Mouse (Mus musculus) midbrain, embryonic 10.5 days (tissue): ENCODE data around the gene Ppm1n. TPM values are rescaled to one million over a fixed set of nuclear protein-coding genes. Genes with fewer than 3 reads are reported as not detected.

ENCODE experiments used
- DNase-seq: peaks from one replicate; pipeline ENCODE4 v3.0.0-alpha.2; 2017; ENCODE audit warnings: low spot score
- H3K27ac ChIP-seq: fragments of 300-500 bp; sonication (generic); replicated peaks from 2 replicates; pipeline ENCODE4 v1.5.1; 2016; ENCODE audit warnings: mild to moderate bottlenecking
- H3K27me3 ChIP-seq: fragments of 300-500 bp; sonication (generic); 2 replicates; pipeline ENCODE4 v1.6.1; 2016; ENCODE audit warnings: low read depth, mild to moderate bottlenecking; ENCODE audit not compliant: poor library complexity, severe bottlenecking
- H3K36me3 ChIP-seq: fragments of 300-500 bp; sonication (generic); 2 replicates; pipeline ENCODE4 v1.6.1; 2016; ENCODE audit warnings: mild to moderate bottlenecking, moderate library complexity
- H3K4me1 ChIP-seq: fragments of 300-500 bp; sonication (generic); 2 replicates; pipeline ENCODE4 v1.6.1; 2016
- H3K4me3 ChIP-seq: fragments of 300-500 bp; sonication (generic); 2 replicates; pipeline ENCODE4 v1.5.1; 2016; ENCODE audit warnings: mild to moderate bottlenecking, moderate library complexity
- H3K9me3 ChIP-seq: fragments of 300-500 bp; sonication (generic); replicated peaks from 2 replicates; pipeline ENCODE4 v1.6.1; 2016; ENCODE audit warnings: mild to moderate bottlenecking
- WGBS: fragments of 180-500 bp; shearing (Covaris S2); methylation state at CpG from one replicate; pipeline ENCODE4 v1.1.7; 2016; 5-methylcytosine and 5-hydroxymethylcytosine counted together
- polyA plus RNA-seq: library from polyadenylated mRNA; unstranded; fragments of >200 nt; fragmentation: Nextera tagmentation; extraction: Ambion mirVana; gene quantifications from 2 replicates; pipeline ENCODE4 v1.2.1, GENCODE M21; 2016

The Ppm1n gene
- polyA plus RNA-seq, 1 experiment from 2014 or later = 0.36 TPM

GRCm38 (mm10) chr7:19318201-19318600 lies 38.3 kb upstream of the Ppm1n start:
- H3K36me3 ChIP-seq = no peaks in the 10 kb centered on the region
- 74% methylated on average over 2 of the region's 2 CpGs for WGBS
- H3K4me1 ChIP-seq = peaks cover 41% of the 10 kb centered on the region
- H3K27ac ChIP-seq = no peak overlapping the region
- H3K9me3 ChIP-seq = no peaks in the 10 kb centered on the region
- DNase-seq = no peak
- H3K27me3 ChIP-seq = peaks cover 60% of the 10 kb centered on the region
- H3K4me3 ChIP-seq = no peak overlapping the region

DNA sequence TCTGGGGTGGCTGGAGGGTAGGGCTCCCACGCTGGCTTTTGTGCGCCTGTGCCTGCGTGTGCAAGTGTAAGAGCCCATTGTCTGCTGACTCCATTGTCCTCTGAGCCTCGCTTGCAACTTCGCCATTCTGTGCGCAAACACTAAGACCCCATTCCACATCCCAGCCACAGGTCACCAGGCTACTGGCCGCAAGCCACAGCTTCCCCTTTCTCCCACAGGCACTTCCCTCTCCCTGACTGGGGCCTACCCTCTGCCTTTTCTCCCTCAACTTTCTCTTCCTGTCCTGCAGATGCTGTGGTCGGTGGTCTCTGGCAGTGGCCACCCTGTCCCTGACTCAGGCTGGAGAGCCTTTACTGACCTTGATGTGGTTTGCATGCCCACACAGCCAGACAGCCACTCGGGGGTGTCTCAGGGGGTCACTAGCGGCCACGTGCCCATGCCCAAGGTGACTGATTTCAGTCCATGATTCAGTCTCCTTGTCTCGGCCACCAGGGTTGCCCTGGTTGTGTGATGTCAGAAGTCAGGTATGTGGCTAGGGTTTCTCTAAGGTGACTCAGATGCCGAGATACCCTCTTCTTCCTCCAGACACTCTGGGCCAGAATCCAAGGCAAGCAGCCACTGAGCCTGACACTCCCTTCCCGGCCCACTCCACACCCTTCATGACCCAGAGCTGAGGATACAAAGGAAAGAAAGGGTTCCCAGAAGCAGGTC lies 36.7 kb upstream of the Ppm1n start:
- 48% methylated on average over 14 of the region's 14 CpGs for WGBS
- peaks cover 70% of the 10 kb centered on the region for H3K27me3 ChIP-seq
- peak overlapping the region; percentile 80 for H3K27ac ChIP-seq
- H3K36me3 ChIP-seq = no peaks in the 10 kb centered on the region
- peak overlapping the region; percentile 11; the same call in 1 of the 2 replicates for H3K4me3 ChIP-seq
- DNase-seq = peak; percentile 28
- no peaks in the 10 kb centered on the region for H3K9me3 ChIP-seq
- H3K4me1 ChIP-seq = peaks cover 37% of the 10 kb centered on the region

DNA sequence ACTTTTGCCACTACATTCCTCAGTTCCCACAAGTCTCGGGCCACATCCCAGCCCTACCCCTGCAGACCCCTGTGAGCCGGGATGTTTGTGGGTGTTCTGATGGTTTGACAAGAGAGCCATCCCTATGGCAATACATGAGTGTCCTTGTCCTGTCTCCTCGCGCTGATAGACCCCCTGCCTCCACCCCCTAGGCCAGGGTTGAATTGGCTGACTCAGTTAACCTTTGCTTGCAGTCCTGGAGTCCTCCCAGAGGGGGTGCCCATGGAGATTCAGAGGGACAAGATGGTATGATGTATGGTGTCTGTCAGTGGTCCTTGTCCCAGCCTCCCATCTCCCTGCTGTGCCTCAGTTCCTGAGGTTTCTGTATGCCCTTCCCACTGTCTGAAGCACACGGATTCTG lies 34.2 kb upstream of the Ppm1n start:
- H3K27me3 ChIP-seq = peaks cover 71% of the 10 kb centered on the region
- DNase-seq = no peak
- no peak overlapping the region for H3K4me3 ChIP-seq
- H3K9me3 ChIP-seq = no peaks in the 10 kb centered on the region
- H3K36me3 ChIP-seq = no peaks in the 10 kb centered on the region
- peaks cover 27% of the 10 kb centered on the region for H3K4me1 ChIP-seq
- WGBS = 62% methylated on average over 5 of the region's 5 CpGs
- H3K27ac ChIP-seq = no peak overlapping the region

GRCm38 (mm10) chr7:19311991-19312390 lies 32.1 kb upstream of the Ppm1n start:
- DNase-seq = no peak
- H3K4me3 ChIP-seq = no peak overlapping the region
- peaks cover 42% of the 10 kb centered on the region for H3K4me1 ChIP-seq
- WGBS = 32% methylated on average over 4 of the region's 4 CpGs
- H3K9me3 ChIP-seq = no peaks in the 10 kb centered on the region
- peaks cover 62% of the 10 kb centered on the region for H3K27me3 ChIP-seq
- H3K36me3 ChIP-seq = no peaks in the 10 kb centered on the region
- H3K27ac ChIP-seq = no peak overlapping the region

- Histone ChIP-seq H3K4me3 (peak within 1 kb of the TSS; percentile 80), H3K27me3 (peaks cover 67% of the 10 kb centered on the region), H3K36me3 (no peaks in the 10 kb centered on the region), H3K4me1 (peaks cover 35% of the 10 kb centered on the region), H3K9me3 (no peaks in the 10 kb centered on the region), H3K27ac (peak within 1 kb of the TSS; percentile 47)
- DNase-seq = peak; percentile 95
- WGBS = under 1% methylated on average over 49 of the region's 49 CpGs
Measured at GRCm38 (mm10) chr7:19309884-19310641, 30.2 kb upstream of the Ppm1n start, which contains the start of gene Fosb. Gene Fosb (minus strand): TSS chr7:19310051.

- peak; percentile 40 for DNase-seq
- Histone ChIP-seq H3K27ac (no peak overlapping the region), H3K9me3 (no peaks in the 10 kb centered on the region), H3K4me1 (peaks cover 42% of the 10 kb centered on the region), H3K36me3 (no peaks in the 10 kb centered on the region), H3K4me3 (peak overlapping the region; percentile 80), H3K27me3 (peaks cover 67% of the 10 kb centered on the region)
- WGBS = 2% methylated on average over 48 of the region's 48 CpGs
Measured at GRCm38 (mm10) chr7:19309278-19309883, 29.5 kb upstream of the Ppm1n start.

GRCm38 (mm10) chr7:19308454-19309277 lies 28.8 kb upstream of the Ppm1n start:
- peak; percentile 98 for DNase-seq
- H3K4me1 ChIP-seq = peaks cover 49% of the 10 kb centered on the region
- no peaks in the 10 kb centered on the region for H3K9me3 ChIP-seq
- H3K4me3 ChIP-seq = peak overlapping the region; percentile 80
- peaks cover 67% of the 10 kb centered on the region for H3K27me3 ChIP-seq
- under 1% methylated on average over 58 of the region's 58 CpGs for WGBS
- peak overlapping the region; percentile 47 for H3K27ac ChIP-seq
- no peaks in the 10 kb centered on the region for H3K36me3 ChIP-seq

- H3K27ac ChIP-seq = peak overlapping the region; percentile 47
- peak; percentile 59 for DNase-seq
Measured at GRCm38 (mm10) chr7:19307739-19308453, 28.0 kb upstream of the Ppm1n start.

DNA sequence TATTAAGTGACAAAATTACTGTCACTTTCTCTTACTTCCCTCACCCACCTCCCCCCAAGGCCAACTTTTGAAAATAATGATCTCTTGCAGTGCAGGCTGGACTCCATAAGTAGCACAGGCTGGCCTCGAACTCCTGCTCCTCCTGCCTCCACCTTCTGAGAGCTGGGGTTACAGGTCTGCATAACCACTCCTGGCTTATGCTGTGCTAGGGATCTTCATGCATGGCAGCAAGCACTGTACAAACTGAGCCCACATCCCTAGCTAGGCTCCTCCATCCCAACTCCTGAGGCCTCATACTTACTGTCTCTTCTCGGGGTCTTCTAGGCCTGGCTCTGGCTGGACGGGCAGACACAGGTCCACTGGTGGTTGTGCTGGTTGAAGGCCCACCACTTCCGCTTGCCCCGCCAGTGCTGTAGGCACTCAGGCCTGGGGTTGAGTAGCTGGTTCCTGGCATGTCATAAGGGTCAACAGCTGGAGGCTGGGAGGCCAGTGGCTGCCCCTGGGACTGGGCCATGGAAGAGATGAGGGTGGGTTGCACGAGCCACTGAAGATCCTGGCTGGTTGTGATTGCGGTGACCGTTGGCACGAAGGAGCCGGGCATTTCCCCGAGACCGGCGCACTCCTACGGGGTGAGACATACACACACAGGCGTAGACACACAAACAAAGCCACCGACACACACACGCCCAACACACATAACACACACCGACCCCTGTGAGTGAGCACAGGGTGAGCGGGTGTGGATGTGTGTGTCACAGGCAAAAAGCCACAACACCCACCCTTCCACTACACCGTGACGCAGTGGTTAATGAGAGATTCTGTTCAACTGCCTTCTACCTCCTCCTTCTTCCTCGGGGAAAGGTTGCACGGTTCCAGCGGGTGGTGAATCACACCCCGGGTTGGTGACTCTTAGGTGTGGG lies 27.2 kb upstream of the Ppm1n start:
- H3K9me3 ChIP-seq = no peaks in the 10 kb centered on the region
- H3K36me3 ChIP-seq = no peaks in the 10 kb centered on the region
- H3K4me1 ChIP-seq = peaks cover 56% of the 10 kb centered on the region
- peak overlapping the region; percentile 80 for H3K4me3 ChIP-seq
- 68% methylated on average over 25 of the region's 25 CpGs for WGBS
- H3K27me3 ChIP-seq = peaks cover 74% of the 10 kb centered on the region
- H3K27ac ChIP-seq = no peak overlapping the region
- DNase-seq = no peak

More at GRCm38 (mm10) chr7:19307739-19308453, 28.0 kb upstream of the Ppm1n start:
- H3K4me3 ChIP-seq = peak overlapping the region; percentile 80
- WGBS = 2% methylated on average over 18 of the region's 18 CpGs
- peaks cover 52% of the 10 kb centered on the region for H3K4me1 ChIP-seq
- no peaks in the 10 kb centered on the region for H3K36me3 ChIP-seq
- no peaks in the 10 kb centered on the region for H3K9me3 ChIP-seq
- H3K27me3 ChIP-seq = peaks cover 68% of the 10 kb centered on the region

DNA sequence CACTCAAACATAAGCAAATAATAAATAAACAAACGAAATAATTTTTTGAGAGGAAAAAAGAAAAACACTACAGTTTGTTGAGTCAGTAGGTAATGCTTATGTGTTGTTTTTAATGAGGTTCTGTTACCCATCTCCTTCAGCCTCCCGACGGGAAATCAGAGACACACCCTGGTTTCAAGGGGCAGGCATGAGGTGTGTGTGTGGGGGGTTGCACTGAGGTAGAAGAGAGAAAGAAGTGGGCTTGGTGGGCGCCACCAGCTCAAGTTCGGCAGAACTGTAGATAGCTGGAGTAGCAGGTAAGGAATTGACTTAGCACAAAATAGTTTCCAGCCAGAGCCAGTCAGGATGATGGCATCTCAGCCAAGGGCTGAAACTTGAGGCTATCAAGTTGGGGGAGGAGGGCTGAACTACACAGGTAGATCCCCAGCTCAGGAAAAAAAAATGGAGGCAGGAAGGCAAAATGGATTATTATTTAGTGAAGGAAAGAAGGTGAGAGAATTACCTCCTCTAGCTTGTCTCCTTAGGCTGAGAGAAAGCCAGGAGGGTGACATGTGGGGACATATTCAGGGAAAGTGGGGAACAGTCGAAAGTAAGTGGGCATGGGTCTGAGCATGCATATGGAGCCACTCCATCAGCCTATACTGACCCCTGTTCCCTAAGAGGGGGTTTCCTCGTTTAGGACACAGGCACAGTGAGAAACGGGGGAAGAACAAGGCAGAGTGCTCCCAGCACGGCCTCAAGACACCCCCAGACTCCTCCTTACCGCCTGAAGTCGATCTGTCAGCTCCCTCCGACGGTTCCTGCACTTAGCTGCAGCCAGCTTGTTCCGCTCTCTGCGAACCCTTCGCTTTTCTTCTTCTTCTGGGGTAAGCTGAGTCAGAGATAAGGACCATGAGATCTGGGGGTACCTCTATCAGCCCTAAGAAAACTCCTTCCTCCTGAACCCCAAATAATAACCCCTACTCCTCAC lies 26.2 kb upstream of the Ppm1n start:
- 52% methylated on average over 16 of the region's 16 CpGs for WGBS
- Histone ChIP-seq H3K4me1 (peaks cover 64% of the 10 kb centered on the region), H3K36me3 (no peaks in the 10 kb centered on the region), H3K27me3 (peaks cover 75% of the 10 kb centered on the region), H3K4me3 (peak overlapping the region; percentile 16; the same call in 1 of the 2 replicates), H3K9me3 (no peaks in the 10 kb centered on the region), H3K27ac (no peak overlapping the region)
- no peak for DNase-seq
